Mouse (Mus musculus) stomach, embryonic 14.5 days (tissue): ENCODE measurements around the gene Tmem53. TPM values are rescaled to one million over a fixed set of nuclear protein-coding genes. Genes with fewer than 3 reads are reported as not detected.

Experiments used
- ATAC-seq: fragments of 200-750 bp; cut with Nextera tagmentation; 2 replicates; pipeline ENCODE4 v1.8.0; 2017; ENCODE audit warnings: low read depth, moderate TSS enrichment; ENCODE audit not compliant: insufficient number of reproducible peaks, insufficient read depth, low FRiP score
- H3K27ac ChIP-seq: fragments of 300-500 bp; sonication (generic); 2 replicates; pipeline ENCODE4 v1.5.1; 2014; ENCODE audit warnings: mild to moderate bottlenecking, low read length, moderate library complexity, mixed read lengths
- H3K27me3 ChIP-seq: fragments of 300-500 bp; sonication (generic); 2 replicates; pipeline ENCODE4 v1.6.1; 2014; ENCODE audit warnings: low read length, control low read depth, mixed read lengths; ENCODE audit not compliant: control insufficient read depth, insufficient read depth
- H3K36me3 ChIP-seq: fragments of 300-500 bp; sonication (generic); 2 replicates; pipeline ENCODE4 v1.6.1; 2014; ENCODE audit warnings: mild to moderate bottlenecking, control low read depth, low read length, moderate library complexity, mixed read lengths; ENCODE audit not compliant: control insufficient read depth, insufficient read depth
- H3K4me1 ChIP-seq: fragments of 300-500 bp; sonication (generic); 2 replicates; pipeline ENCODE4 v1.6.1; 2014; ENCODE audit warnings: low read length, control low read depth, mixed read lengths; ENCODE audit not compliant: control insufficient read depth, insufficient read depth
- H3K4me2 ChIP-seq: fragments of 300-500 bp; sonication (generic); replicated peaks from 2 replicates; pipeline ENCODE4 v1.6.1; 2014; ENCODE audit warnings: low read depth, low read length, control low read depth
- H3K4me3 ChIP-seq: fragments of 300-500 bp; sonication (generic); 2 replicates; pipeline ENCODE4 v1.5.1; 2014; ENCODE audit warnings: low read depth, low read length, control low read depth
- H3K9ac ChIP-seq: fragments of 300-500 bp; sonication (generic); replicated peaks from 2 replicates; pipeline ENCODE4 v1.6.1; 2014; ENCODE audit warnings: low read depth, mild to moderate bottlenecking, control low read depth, low read length, moderate library complexity, mixed read lengths
- H3K9me3 ChIP-seq: fragments of 300-500 bp; sonication (generic); 2 replicates; pipeline ENCODE4 v1.6.1; 2016; ENCODE audit warnings: low read depth, low read length, control low read depth; ENCODE audit not compliant: control insufficient read depth
- WGBS: fragments of 180-500 bp; shearing (Covaris S2); extraction: QIAGEN DNeasy Blood & Tissue Kit; methylation state at CpG from one replicate; pipeline ENCODE4 v1.1.7; 2014; 5-methylcytosine and 5-hydroxymethylcytosine counted together
- polyA plus RNA-seq: library from polyadenylated mRNA; unstranded; fragments of >200 nt; fragmentation: Nextera tagmentation; extraction: Ambion mirVana; gene quantifications from 2 replicates; pipeline ENCODE4 v1.2.1, GENCODE M21; 2014

Tmem53 gene
- polyA plus RNA-seq, 1 experiment from 2014 or later = 18.9 TPM

DNA sequence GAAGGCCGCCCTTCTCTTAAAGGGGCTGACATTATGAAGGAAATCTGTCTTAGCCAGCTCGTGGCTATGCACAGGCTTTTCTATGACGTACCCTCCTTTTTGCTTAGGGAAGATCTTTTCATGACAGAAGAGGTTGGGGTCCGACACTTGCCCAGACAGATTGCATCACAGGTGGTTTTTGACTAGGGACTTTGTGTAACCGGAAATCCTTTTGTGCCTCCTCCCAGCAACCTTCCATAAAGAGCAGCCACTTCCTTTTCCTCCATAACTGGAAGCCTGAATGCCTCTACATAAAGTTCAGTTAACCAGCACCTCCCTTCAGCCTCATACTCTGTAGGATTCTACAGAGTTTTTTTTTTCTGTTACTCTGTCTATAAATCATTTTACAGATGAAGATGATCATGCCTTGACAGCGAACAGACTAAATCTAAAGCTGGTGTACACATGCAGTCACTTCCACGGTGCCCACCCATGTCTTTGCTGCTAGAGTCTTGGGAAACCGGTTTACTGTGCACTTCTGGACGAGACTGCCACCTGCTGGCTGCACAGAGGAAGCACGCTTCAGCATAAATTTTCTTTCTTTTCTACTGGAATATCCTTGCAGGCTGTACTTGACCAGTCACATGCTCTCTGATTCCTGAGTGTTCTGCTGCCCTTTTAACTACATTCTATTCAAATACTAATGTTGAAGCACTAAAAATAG lies 33.1 kb upstream of the Tmem53 start:
- Histone ChIP-seq H3K36me3 (no peaks in the 10 kb centered on the region), H3K27me3 (no peaks in the 10 kb centered on the region), H3K4me3 (no peak overlapping the region), H3K9ac (no peak overlapping the region), H3K4me1 (no peaks in the 10 kb centered on the region), H3K9me3 (no peaks in the 10 kb centered on the region), H3K27ac (no peak overlapping the region), H3K4me2 (no peak overlapping the region)
- WGBS = 31% methylated on average over 10 of the region's 10 CpGs
- ATAC-seq = no peak; the same call in 1 of the 2 replicates

DNA sequence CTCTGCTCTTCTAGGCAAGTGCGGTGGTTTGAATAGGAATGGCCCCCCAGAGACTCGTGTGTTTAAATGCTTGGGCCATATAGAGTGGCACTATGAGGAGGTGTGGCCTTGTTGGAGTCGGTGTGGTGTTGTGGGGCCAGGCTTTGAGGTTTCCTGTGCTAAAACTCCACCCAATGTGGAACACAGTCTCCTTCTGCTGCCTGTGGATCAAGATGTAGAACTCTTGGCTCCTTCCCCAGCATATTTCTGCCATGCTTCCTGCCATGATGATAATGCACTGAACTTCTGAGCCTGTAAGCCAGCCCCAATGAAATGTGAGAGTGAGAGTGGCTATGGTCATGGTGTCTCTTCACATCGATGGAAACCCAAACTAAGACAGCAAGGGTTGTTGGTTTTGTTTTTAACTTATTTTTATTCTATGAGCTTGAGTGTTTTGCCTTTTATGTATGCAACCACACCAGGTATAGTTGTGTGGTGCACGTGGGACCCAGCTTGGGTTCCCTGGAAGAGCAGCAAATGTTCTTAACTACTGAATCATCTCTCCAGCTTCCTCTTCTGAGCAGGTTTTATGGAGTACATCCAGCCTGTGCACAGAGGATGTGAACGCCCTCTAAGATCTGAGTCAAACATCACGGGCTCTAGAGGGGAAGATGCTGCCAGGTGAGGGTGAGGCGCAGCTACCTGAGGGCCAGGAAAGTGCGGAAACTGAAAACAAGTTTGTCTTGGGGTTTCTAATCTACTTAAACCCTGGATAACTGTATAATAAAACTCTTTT lies 30.8 kb upstream of the Tmem53 start:
- 82% methylated on average over 9 of the region's 9 CpGs for WGBS
- Histone ChIP-seq H3K27me3 (no peaks in the 10 kb centered on the region), H3K4me1 (no peaks in the 10 kb centered on the region)

DNA sequence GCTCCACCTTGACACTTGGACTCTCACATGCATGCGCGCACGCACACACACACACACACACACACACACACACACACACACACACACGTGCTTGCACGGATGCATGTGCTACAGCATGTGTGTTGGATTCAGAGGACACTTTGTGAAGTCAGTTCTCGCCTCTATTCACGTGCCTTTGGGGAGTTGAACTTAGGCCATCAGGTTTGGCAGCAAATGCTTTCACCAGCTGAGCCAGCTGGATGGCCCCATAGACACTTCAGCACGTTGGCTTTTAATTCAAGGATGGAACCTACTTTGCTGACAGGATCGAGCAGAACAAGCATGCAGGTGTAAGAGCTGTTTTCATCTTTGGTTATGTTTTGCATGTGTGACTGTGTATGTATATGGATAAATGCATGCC lies 29.9 kb upstream of the Tmem53 start:
- WGBS = 87% methylated on average over 9 of the region's 9 CpGs
- H3K27ac ChIP-seq = no peak overlapping the region
- no peak overlapping the region for H3K9ac ChIP-seq
- H3K36me3 ChIP-seq = no peaks in the 10 kb centered on the region
- no peak overlapping the region for H3K4me3 ChIP-seq
- H3K9me3 ChIP-seq = no peaks in the 10 kb centered on the region
- H3K27me3 ChIP-seq = no peaks in the 10 kb centered on the region
- H3K4me1 ChIP-seq = no peaks in the 10 kb centered on the region
- ATAC-seq = no peak
- no peak overlapping the region for H3K4me2 ChIP-seq

More for the DNA sequence above, 30.8 kb upstream of the Tmem53 start:
- Histone ChIP-seq H3K36me3 (no peaks in the 10 kb centered on the region), H3K4me3 (no peak overlapping the region), H3K27ac (no peak overlapping the region), H3K9me3 (no peaks in the 10 kb centered on the region), H3K9ac (no peak overlapping the region), H3K4me2 (no peak overlapping the region)
- ATAC-seq = no peak

DNA sequence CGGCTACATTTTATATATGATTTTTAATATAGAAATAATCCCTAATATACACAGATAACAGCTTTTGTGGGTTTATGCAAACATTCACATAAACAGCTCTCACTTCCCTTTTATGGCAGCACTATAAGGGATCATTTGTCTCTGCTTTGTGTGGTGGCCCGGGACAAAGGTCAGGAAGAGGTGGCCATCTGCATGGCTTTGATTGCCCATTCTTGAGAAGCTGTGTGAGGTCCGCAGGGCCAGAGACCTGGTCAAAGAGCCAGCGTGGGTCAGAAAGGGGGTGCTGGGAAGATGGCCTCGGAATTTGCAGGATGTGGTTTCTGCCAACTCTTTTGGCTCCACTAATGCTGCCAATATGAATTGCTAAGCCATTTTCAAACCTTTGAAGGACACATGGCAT lies 28.8 kb upstream of the Tmem53 start:
- Histone ChIP-seq H3K9me3 (no peaks in the 10 kb centered on the region), H3K4me1 (no peaks in the 10 kb centered on the region), H3K9ac (no peak overlapping the region), H3K36me3 (no peaks in the 10 kb centered on the region), H3K4me3 (no peak overlapping the region), H3K27ac (no peak overlapping the region), H3K27me3 (no peaks in the 10 kb centered on the region), H3K4me2 (no peak overlapping the region)
- ATAC-seq = no peak
- WGBS = 31% methylated on average over 5 of the region's 5 CpGs

DNA sequence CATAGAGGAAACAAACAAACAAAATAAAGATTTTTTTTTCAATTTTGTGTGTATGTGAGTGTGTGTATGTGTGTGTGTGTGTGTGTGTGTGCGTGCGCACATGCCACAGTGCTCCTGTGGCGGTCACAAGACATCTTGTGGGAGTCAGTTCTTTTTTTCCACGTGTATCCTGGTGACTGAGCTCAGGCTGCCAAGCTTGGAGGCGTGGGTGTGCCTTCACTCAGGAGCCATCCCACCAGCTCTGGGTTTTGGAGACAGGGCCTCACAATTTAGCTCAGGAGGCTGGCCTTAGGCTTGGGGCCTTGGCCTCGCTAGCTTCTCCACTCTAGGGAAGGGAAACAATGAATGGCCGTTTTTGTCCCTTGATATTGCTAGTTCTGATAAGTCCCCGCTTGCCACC lies 27.6 kb upstream of the Tmem53 start:
- Histone ChIP-seq H3K27ac (no peak overlapping the region), H3K36me3 (no peaks in the 10 kb centered on the region), H3K9ac (no peak overlapping the region), H3K4me3 (no peak overlapping the region), H3K9me3 (no peaks in the 10 kb centered on the region), H3K4me1 (no peaks in the 10 kb centered on the region), H3K4me2 (no peak overlapping the region), H3K27me3 (no peaks in the 10 kb centered on the region)
- 72% methylated on average over 8 of the region's 8 CpGs for WGBS
- no peak for ATAC-seq

DNA sequence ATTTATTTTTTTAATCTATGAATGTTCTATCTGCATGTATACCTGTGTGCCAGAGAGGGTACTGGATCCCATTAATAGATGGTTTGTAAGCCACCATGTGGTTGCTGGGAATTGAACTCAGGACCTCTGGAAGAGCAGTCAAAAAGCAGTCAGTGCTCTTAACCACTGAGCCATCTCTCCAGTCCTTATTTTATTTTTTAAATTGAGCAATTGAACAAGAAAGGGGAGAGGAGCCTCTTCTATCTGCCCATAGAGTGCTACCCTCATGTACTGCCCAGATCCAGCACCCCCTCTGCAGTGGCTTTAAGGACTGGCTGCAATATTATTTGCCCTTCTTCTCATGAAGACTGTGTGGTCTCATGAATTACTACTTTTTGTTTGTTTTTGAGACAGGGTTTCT lies 26.5 kb upstream of the Tmem53 start:
- no peak for ATAC-seq
- H3K27ac ChIP-seq = no peak overlapping the region
- no peaks in the 10 kb centered on the region for H3K36me3 ChIP-seq
- no peak overlapping the region for H3K4me3 ChIP-seq
- H3K4me2 ChIP-seq = no peak overlapping the region
- no peaks in the 10 kb centered on the region for H3K4me1 ChIP-seq
- H3K9ac ChIP-seq = no peak overlapping the region
- H3K27me3 ChIP-seq = no peaks in the 10 kb centered on the region
- H3K9me3 ChIP-seq = no peaks in the 10 kb centered on the region

DNA sequence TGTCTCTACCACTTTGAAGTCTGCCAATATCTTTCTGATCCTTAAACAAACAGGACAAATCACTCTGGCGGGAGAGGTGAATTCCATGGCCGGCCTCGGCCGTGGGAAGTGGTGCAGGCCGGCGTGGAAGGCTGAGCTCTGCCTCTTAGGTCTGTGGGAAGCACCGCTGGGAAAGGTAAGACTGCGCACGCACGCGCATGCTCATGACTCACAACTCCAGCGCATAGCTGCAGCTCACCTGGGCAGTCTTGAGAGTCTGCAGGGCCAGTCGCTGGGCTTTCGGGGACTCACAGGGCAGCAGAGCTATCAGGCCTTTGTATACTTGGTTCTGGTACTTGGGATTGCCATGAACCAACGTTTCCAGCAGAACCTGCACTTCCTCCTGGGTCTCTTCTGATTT lies 22.2 kb upstream of the Tmem53 start:
- no peaks in the 10 kb centered on the region for H3K9me3 ChIP-seq
- H3K36me3 ChIP-seq = no peaks in the 10 kb centered on the region
- H3K4me2 ChIP-seq = no peak overlapping the region; the same call in 1 of the 2 replicates
- no peak overlapping the region for H3K9ac ChIP-seq
- H3K27me3 ChIP-seq = no peaks in the 10 kb centered on the region
- H3K4me3 ChIP-seq = no peak overlapping the region
- no peaks in the 10 kb centered on the region for H3K4me1 ChIP-seq
- no peak overlapping the region for H3K27ac ChIP-seq
- ATAC-seq = no peak
- WGBS = 52% methylated on average over 15 of the region's 15 CpGs

DNA sequence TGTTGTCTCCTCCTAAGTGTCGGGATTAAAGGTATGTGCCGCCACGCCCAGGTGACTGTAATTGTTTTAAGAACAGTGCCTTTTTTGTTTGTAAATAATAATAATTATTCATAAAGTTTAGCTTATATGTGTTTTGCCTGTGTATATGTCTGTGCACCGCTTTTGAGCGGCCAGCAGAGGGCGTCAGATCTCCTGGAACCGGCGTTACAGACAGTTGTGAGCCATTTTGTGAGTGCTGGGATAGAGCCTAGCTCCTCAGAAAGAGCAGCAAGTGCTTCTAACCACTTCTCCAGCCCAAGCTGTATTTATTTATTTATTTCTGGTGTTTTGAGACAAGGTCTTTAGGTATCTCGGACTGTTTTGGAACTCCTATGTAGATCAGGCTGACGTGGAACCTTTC lies 21.4 kb upstream of the Tmem53 start:
- no peak overlapping the region for H3K27ac ChIP-seq
- no peak for ATAC-seq
- H3K36me3 ChIP-seq = no peaks in the 10 kb centered on the region
- no peaks in the 10 kb centered on the region for H3K4me1 ChIP-seq
- no peak overlapping the region for H3K4me3 ChIP-seq
- no peaks in the 10 kb centered on the region for H3K27me3 ChIP-seq
- no peaks in the 10 kb centered on the region for H3K9me3 ChIP-seq
- no peak overlapping the region for H3K9ac ChIP-seq
- 55% methylated on average over 10 of the region's 10 CpGs for WGBS
- H3K4me2 ChIP-seq = no peak overlapping the region
